Mouse (Mus musculus) myocyte (in vitro differentiated cells): ENCODE data around the gene Slc51a. TPM values are rescaled to one million over a fixed set of nuclear protein-coding genes. Genes with fewer than 3 reads are reported as not detected.
A peak's percentile ranks its signal among the peaks of the same experiment; 100 is the strongest.

Source experiments
- H3K27me3 ChIP-seq: one replicate; pipeline ENCODE4 v1.6.1; 2011; ENCODE audit not compliant: control insufficient read depth, insufficient read depth, insufficient read length
- H3K36me3 ChIP-seq: one replicate; pipeline ENCODE4 v1.6.1; 2011; ENCODE audit not compliant: control insufficient read depth, insufficient read depth
- H3K4me2 ChIP-seq: one replicate; pipeline ENCODE4 v1.6.1; 2011; ENCODE audit warnings: low read depth, control low read depth
- H3K4me3 ChIP-seq: one replicate; pipeline ENCODE4 v1.5.1; 2011; ENCODE audit warnings: mild to moderate bottlenecking, control low read depth, moderate library complexity
- H3K79me2 ChIP-seq: one replicate; pipeline ENCODE4 v1.6.1; 2011; ENCODE audit not compliant: control insufficient read depth, insufficient read depth
- H3ac ChIP-seq: one replicate; pipeline ENCODE4 v1.6.1; 2011; ENCODE audit not compliant: control insufficient read depth, insufficient read length
- CEBPB ChIP-seq: IDR thresholded peaks from 2 replicates; pipeline ENCODE4 v1.6.1; 2011; ENCODE audit warnings: mild to moderate bottlenecking, moderate library complexity; ENCODE audit not compliant: poor library complexity, insufficient read depth, severe bottlenecking
- E2F4 ChIP-seq: IDR thresholded peaks from one replicate; pipeline ENCODE4 v1.6.1; 2011; ENCODE audit warnings: mild to moderate bottlenecking, control low read depth, moderate library complexity; ENCODE audit not compliant: insufficient read depth
- MAX ChIP-seq: IDR thresholded peaks from one replicate; pipeline ENCODE4 v1.6.1; 2011; ENCODE audit warnings: low read depth, mild to moderate bottlenecking, control low read depth
- MYOD1 ChIP-seq, 3 experiments: IDR thresholded peaks; one replicate each; pipeline ENCODE4 v1.6.1; 2011; ENCODE audit warnings: control low read depth in 2 of 3, low read depth in 2 of 3, mild to moderate bottlenecking in 2 of 3, moderate library complexity in 1 of 3; ENCODE audit not compliant: insufficient read length in 2 of 3, control insufficient read depth in 1 of 3
- MYOG ChIP-seq, 3 experiments: IDR thresholded peaks; one replicate each; pipeline ENCODE4 v1.6.1; 2011; ENCODE audit warnings: control low read depth in 2 of 3, low read depth in 2 of 3, mild to moderate bottlenecking in 2 of 3; ENCODE audit not compliant: insufficient read length in 2 of 3, control insufficient read depth in 1 of 3, insufficient read depth in 1 of 3
- POLR2A ChIP-seq: IDR thresholded peaks from one replicate; pipeline ENCODE4 v1.6.1; 2011; ENCODE audit warnings: low read depth, mild to moderate bottlenecking, control low read depth, moderate library complexity; ENCODE audit not compliant: insufficient read length
- POLR2AphosphoS2 ChIP-seq: IDR thresholded peaks from one replicate; pipeline ENCODE4 v1.6.1; 2011; ENCODE audit warnings: low read depth, control low read depth; ENCODE audit not compliant: insufficient read length
- REST ChIP-seq: IDR thresholded peaks from one replicate; pipeline ENCODE4 v1.6.1; 2011; ENCODE audit warnings: mild to moderate bottlenecking, control low read depth, moderate library complexity; ENCODE audit not compliant: insufficient read depth, insufficient read length
- SRF ChIP-seq: IDR thresholded peaks from one replicate; pipeline ENCODE4 v1.6.1; 2011; ENCODE audit warnings: low read depth; ENCODE audit not compliant: control insufficient read depth, insufficient read length
- TCF12 ChIP-seq: IDR thresholded peaks from one replicate; pipeline ENCODE4 v1.6.1; 2011; ENCODE audit warnings: mild to moderate bottlenecking, control low read depth; ENCODE audit not compliant: poor library complexity, insufficient read depth, severe bottlenecking
- TCF3 ChIP-seq: IDR thresholded peaks from one replicate; pipeline ENCODE4 v1.6.1; 2011; ENCODE audit warnings: low read depth, control low read depth; ENCODE audit not compliant: insufficient read length
- USF1 ChIP-seq: IDR thresholded peaks from one replicate; pipeline ENCODE4 v1.6.1; 2011; ENCODE audit warnings: low read depth, mild to moderate bottlenecking, control low read depth, moderate library complexity
- polyA plus RNA-seq: library from polyadenylated mRNA; unstranded; fragments of >200 nt; fragmentation: generic; extraction: Trizol; gene quantifications from one replicate; pipeline ENCODE4 v1.2.1, GENCODE M21; 2012; ENCODE audit warnings: missing spikeins

Gene Slc51a
- polyA plus RNA-seq, 1 experiment = 0.28 TPM

- Histone ChIP-seq H3ac (peak overlapping the region; percentile 36), H3K36me3 (no peaks in the 10 kb centered on the region), H3K4me3 (peak overlapping the region; percentile 93), H3K27me3 (no peaks in the 10 kb centered on the region), H3K79me2 (peaks cover 16% of the 10 kb centered on the region), H3K4me2 (peak overlapping the region; percentile 68)
- TF ChIP-seq POLR2AphosphoS2 (no peak), MYOG (IDR thresholded peaks at IDR 0.05; ENCODE audit: control insufficient read depth in 1 of 3, insufficient read depth in 1 of 3, insufficient read length in 2 of 3, low read depth in 2 of 3) (no peak), MYOD1 (IDR thresholded peaks at IDR 0.05; ENCODE audit: control insufficient read depth in 1 of 3, insufficient read length in 2 of 3, low read depth in 2 of 3) (no peak), USF1 (no peak), MAX (no peak), REST (no peak), TCF12 (no peak), TCF3 (no peak)
Observed at GRCm38 (mm10) chr16:32431047-32431591, 56.6 kb downstream of the Slc51a start.

GRCm38 (mm10) chr16:32430474-32431046 is 57.1 kb downstream of the Slc51a start, which contains the start of gene Pcyt1a:
TSS of gene Pcyt1a (plus strand) at chr16:32430921.
- H3K27me3 ChIP-seq = no peaks in the 10 kb centered on the region
- H3K36me3 ChIP-seq = no peaks in the 10 kb centered on the region
- H3K79me2 ChIP-seq = peaks cover 12% of the 10 kb centered on the region
- TF ChIP-seq SRF (peak; percentile 9), MYOD1 (IDR thresholded peaks at IDR 0.05; ENCODE audit: control insufficient read depth in 1 of 3, insufficient read length in 2 of 3, low read depth in 2 of 3) (peak in 1 of 3 experiments; percentile 1), CEBPB (no peak), TCF3 (no peak), POLR2AphosphoS2 (peak; percentile 42), REST (no peak), E2F4 (no peak), POLR2A (peak; percentile 62)
- H3K4me2 ChIP-seq = peak within 1 kb of the TSS; percentile 80
- H3ac ChIP-seq = peak within 1 kb of the TSS; percentile 36
- peak within 1 kb of the TSS; percentile 93 for H3K4me3 ChIP-seq

GRCm38 (mm10) chr16:32427506-32427905 is 60.2 kb downstream of the Slc51a start:
- Histone ChIP-seq H3K4me2 (no peak overlapping the region), H3ac (no peak overlapping the region), H3K79me2 (peaks cover 12% of the 10 kb centered on the region), H3K4me3 (no peak overlapping the region), H3K27me3 (no peaks in the 10 kb centered on the region), H3K36me3 (no peaks in the 10 kb centered on the region)
- no peak for TF ChIP-seq SRF
- no peak for TF ChIP-seq POLR2A
- no peak for TF ChIP-seq TCF3
- no peak for TF ChIP-seq MAX
- no peak for TF ChIP-seq MYOD1 (IDR thresholded peaks at IDR 0.05; ENCODE audit: control insufficient read depth in 1 of 3, insufficient read length in 2 of 3, low read depth in 2 of 3)
- TF ChIP-seq E2F4 = no peak
- TF ChIP-seq REST = no peak
- TF ChIP-seq TCF12 = no peak
- TF ChIP-seq USF1 = no peak
- TF ChIP-seq MYOG (IDR thresholded peaks at IDR 0.05; ENCODE audit: control insufficient read depth in 1 of 3, insufficient read depth in 1 of 3, insufficient read length in 2 of 3, low read depth in 2 of 3) = no peak
- TF ChIP-seq POLR2AphosphoS2 = no peak
- TF ChIP-seq CEBPB = no peak

Other genes starting within 250 kb of the Slc51a start
- 3.9 TPM for gene Fbxo45, start 240.7 kb downstream of the Slc51a start, polyA plus RNA-seq
- gene Wdr53, start 240.7 kb downstream of the Slc51a start, polyA plus RNA-seq = 6.9 TPM
- not detected for gene Smco1, start 216.4 kb downstream of the Slc51a start, polyA plus RNA-seq
- 4.5 TPM for gene Rnf168, start 210.4 kb downstream of the Slc51a start, polyA plus RNA-seq
- 11.9 TPM for gene Ubxn7, start 155.6 kb downstream of the Slc51a start, polyA plus RNA-seq
- gene Tm4sf19, start 87.4 kb downstream of the Slc51a start, polyA plus RNA-seq = 0.04 TPM
- gene Tctex1d2, start 68.2 kb downstream of the Slc51a start, polyA plus RNA-seq = 12.7 TPM
- 23.8 TPM for gene Pcyt1a, start 57.0 kb downstream of the Slc51a start, polyA plus RNA-seq
- gene Zdhhc19, start 8.4 kb upstream of the Slc51a start, polyA plus RNA-seq = not detected
- gene Tfrc, start 121.0 kb upstream of the Slc51a start, polyA plus RNA-seq = 55.4 TPM
- 35.0 TPM for gene Tnk2, start 156.0 kb upstream of the Slc51a start, polyA plus RNA-seq
- 0.12 TPM for gene Muc4, start 248.0 kb upstream of the Slc51a start, polyA plus RNA-seq